Mouse (Mus musculus): ENCODE data around the gene Gm5935. TPM values are rescaled to one million over a fixed set of nuclear protein-coding genes. Genes with fewer than 3 reads are reported as not detected.
"Not testable (repeated sequence)": the region's sequence is repeated elsewhere in the genome, so short reads cannot be mapped to it uniquely, and the experiment has no call there.

Gm5935 gene
- polyA plus RNA-seq (2015; fragmentation: Nextera tagmentation; extraction: Ambion mirVana), result not detected in 2 replicates

- H3K4me1 ChIP-seq (ENCODE audit: control insufficient read depth, insufficient read depth, low read length); H3K27ac ChIP-seq (ENCODE audit: low read length); ATAC-seq (replicated peaks; ENCODE audit: extremely low read depth, insufficient read depth, low FRiP score); H3K4me3 ChIP-seq (ENCODE audit: low read length); H3K36me3 ChIP-seq (ENCODE audit: control insufficient read depth, insufficient read depth); H3K4me2 ChIP-seq (ENCODE audit: low read depth, low read length); H3K9me3 ChIP-seq (replicated peaks; ENCODE audit: control insufficient read depth, low read length); H3K27me3 ChIP-seq (ENCODE audit: control insufficient read depth, insufficient read depth, low read length); H3K9ac ChIP-seq (ENCODE audit: low read length): not testable (repeated sequence)
- WGBS, result 62% methylated on average over 5 of the region's 5 CpGs
Measured at GRCm38 (mm10) chrX:24775064-24775463, at the start of gene Gm5935. Gene Gm5935, minus strand, starts transcription at chrX:24775164.

Other genes starting within 250 kb of the Gm5935 start
- not detected in 2 replicates for gene Gm4297, start 200.3 kb downstream of the Gm5935 start, polyA plus RNA-seq (2015; fragmentation: Nextera tagmentation; extraction: Ambion mirVana)

Measured in heart, embryonic 16.5 days (tissue).